Comparison of ENCODE assay signal across 27 mouse cellular contexts in the genomic region with DNA sequence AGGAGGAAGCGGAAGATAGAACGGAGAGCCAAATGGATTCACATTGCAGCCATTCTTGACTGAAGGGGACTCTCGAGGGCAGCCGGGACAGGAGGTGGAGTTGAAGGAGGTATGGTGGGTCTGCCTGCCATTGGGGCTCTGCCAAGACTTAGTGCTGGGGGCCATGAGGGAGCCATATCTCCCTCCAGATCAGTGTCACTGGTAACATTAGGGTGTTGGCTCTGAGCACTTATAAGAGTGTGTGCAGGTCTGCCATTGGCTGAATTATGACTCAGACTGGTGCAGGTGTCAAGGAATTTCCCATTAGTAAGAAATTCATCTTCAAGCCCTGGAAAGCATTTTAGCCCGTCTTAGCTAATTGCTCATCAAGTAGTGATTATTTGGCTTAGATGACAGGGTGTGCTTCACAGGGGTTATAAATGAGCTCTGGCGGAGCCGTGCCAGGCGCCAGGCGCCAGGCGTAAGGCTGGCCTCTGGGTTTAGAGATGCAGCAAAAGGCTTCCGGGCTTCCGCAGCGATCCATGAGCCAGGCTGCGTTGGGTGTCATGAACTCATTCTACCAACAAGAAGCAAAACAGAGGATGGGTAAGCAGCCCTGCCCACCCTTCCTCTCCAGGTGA.
A peak's percentile ranks its signal among the peaks of the same experiment; 100 is the strongest.
DNase-seq lines count a peak whose midpoint lies in the region; ATAC-seq and TF ChIP-seq lines count a peak whose summit lies in the region.
"Had no signal": no experiment of that assay in that cellular context is flagged by ENCODE, and none has a peak within 500 bp of the region (broad histone marks: within the 10 kb centered on the region; RNA-seq: fewer than 3 reads in every experiment).

No protein-coding gene starts in this region.

- no peaks in the 10 kb centered on the region for H3K4me1 ChIP-seq in forebrain, embryonic 13.5 days
- H3K4me1 ChIP-seq in forebrain, embryonic 10.5 days, result no peaks in the 10 kb centered on the region
- peaks cover 8% of the 10 kb centered on the region; the same call in 1 of the 2 replicates for H3K4me1 ChIP-seq in hindbrain, embryonic 15.5 days (replicated peaks)
- H3K4me1 ChIP-seq in hindbrain, embryonic 11.5 days (replicated peaks; ENCODE audit: control insufficient read depth, insufficient read depth, low read length), result no peaks in the 10 kb centered on the region
- H3K4me1 ChIP-seq in hindbrain, embryonic 16.5 days (ENCODE audit: control insufficient read depth, insufficient read depth, low read depth, low read length), result no peaks in the 10 kb centered on the region
- H3K4me1 ChIP-seq in stomach, postnatal 0 days (replicated peaks; ENCODE audit: control insufficient read depth, insufficient read depth), result no peaks in the 10 kb centered on the region
- H3K4me1 ChIP-seq: embryonic facial prominence, embryonic 13.5 days; heart, embryonic 10.5 days; heart, embryonic 15.5 days; liver, embryonic 12.5 days; midbrain, embryonic 12.5 days had no signal

- no peak for TF ChIP-seq EP300 in stomach, postnatal 0 days (optimal IDR thresholded peaks at IDR 0.05)

- ATAC-seq in forebrain, embryonic 13.5 days, result 0 out of 2 replicates have a peak, but pooled peaks have one; percentile 48
- no peak for ATAC-seq in hindbrain, embryonic 15.5 days (ENCODE audit: low FRiP score, low read depth)
- no peak for ATAC-seq in hindbrain, embryonic 11.5 days (ENCODE audit: low FRiP score)
- peak; percentile 70 for ATAC-seq in hindbrain, embryonic 16.5 days
- ATAC-seq in erythroblast, adult 5-6 weeks (replicated peaks; ENCODE audit: low FRiP score, poor library complexity, severe bottlenecking), result no peak
- ATAC-seq in stomach, postnatal 0 days (ENCODE audit: low FRiP score, low TSS enrichment), result no peak
- ATAC-seq: activated CD4-positive, CD25-positive, alpha-beta regulatory T cell, adult 4 months; intestine, postnatal 0 days; liver, embryonic 12.5 days; liver, postnatal 0 days had no signal

- H3K4me3 ChIP-seq in forebrain, embryonic 13.5 days, result no peak overlapping the region
- no peak overlapping the region for H3K4me3 ChIP-seq in forebrain, embryonic 10.5 days
- H3K4me3 ChIP-seq in hindbrain, embryonic 15.5 days, result no peak overlapping the region
- H3K4me3 ChIP-seq in hindbrain, embryonic 11.5 days (ENCODE audit: low read depth, low read length), result no peak overlapping the region
- no peak overlapping the region for H3K4me3 ChIP-seq in hindbrain, embryonic 16.5 days (ENCODE audit: low read length)
- no peak overlapping the region for H3K4me3 ChIP-seq in stomach, postnatal 0 days (ENCODE audit: low read depth, low read length)
- H3K4me3 ChIP-seq: embryonic facial prominence, embryonic 13.5 days; erythroblast, embryonic 14.5 days; heart, embryonic 10.5 days; heart, embryonic 15.5 days; liver, embryonic 12.5 days; megakaryocyte, embryonic 14.5 days; midbrain, embryonic 12.5 days had no signal

- no peak overlapping the region for H3K9ac ChIP-seq in forebrain, embryonic 13.5 days
- no peak overlapping the region for H3K9ac ChIP-seq in hindbrain, embryonic 15.5 days
- no peak overlapping the region for H3K9ac ChIP-seq in hindbrain, embryonic 11.5 days (ENCODE audit: low read depth, low read length)
- H3K9ac ChIP-seq in hindbrain, embryonic 16.5 days (ENCODE audit: low read depth, low read length), result no peak overlapping the region
- no peak overlapping the region for H3K9ac ChIP-seq in stomach, postnatal 0 days (ENCODE audit: low read length)
- H3K9ac ChIP-seq: embryonic facial prominence, embryonic 13.5 days; heart, embryonic 15.5 days; liver, embryonic 12.5 days; liver, postnatal 0 days; midbrain, embryonic 12.5 days had no signal

- DNase-seq in forebrain, embryonic 10.5 days (ENCODE audit: extremely low spot score, low spot score), result no peak
- no peak for DNase-seq in hindbrain, embryonic 11.5 days (ENCODE audit: low spot score)
- DNase-seq in brain, adult 2 months (ENCODE audit: low read depth, low spot score), result peak; percentile 50
- no peak for DNase-seq in stomach, postnatal 0 days (ENCODE audit: low spot score)
- DNase-seq: adrenal gland, adult 8-10 months; cerebellum, adult 11-12 months; cerebellum, adult 9-11 months; gastrocnemius, postnatal 25 days; heart, adult 11 months; kidney, adult 9 months; kidney, postnatal 10 days; liver, postnatal 0 days; lung, postnatal 4 days had no signal

- no peak for TF ChIP-seq CTCF in stomach, postnatal 0 days (IDR thresholded peaks at IDR 0.05; ENCODE audit: low read depth)

- H3K9me3 ChIP-seq in forebrain, embryonic 13.5 days (replicated peaks), result no peaks in the 10 kb centered on the region
- H3K9me3 ChIP-seq in forebrain, embryonic 10.5 days, result no peaks in the 10 kb centered on the region
- H3K9me3 ChIP-seq in hindbrain, embryonic 15.5 days, result no peaks in the 10 kb centered on the region
- no peaks in the 10 kb centered on the region for H3K9me3 ChIP-seq in hindbrain, embryonic 11.5 days (ENCODE audit: control insufficient read depth, low read length)
- no peaks in the 10 kb centered on the region for H3K9me3 ChIP-seq in hindbrain, embryonic 16.5 days (ENCODE audit: control insufficient read depth, low read length)
- no peaks in the 10 kb centered on the region for H3K9me3 ChIP-seq in stomach, postnatal 0 days (ENCODE audit: control insufficient read depth, low read length)
- H3K9me3 ChIP-seq: embryonic facial prominence, embryonic 13.5 days; heart, embryonic 10.5 days; heart, embryonic 15.5 days; liver, embryonic 12.5 days; midbrain, embryonic 12.5 days had no signal

- 83% methylated on average over 14 of the region's 14 CpGs for WGBS in forebrain, embryonic 13.5 days
- 93% methylated on average over 14 of the region's 14 CpGs for WGBS in forebrain, embryonic 10.5 days
- 74% methylated on average over 14 of the region's 14 CpGs for whole genome bisulfite sequencing in hindbrain, embryonic 15.5 days
- 93% methylated on average over 14 of the region's 14 CpGs for WGBS in hindbrain, embryonic 11.5 days
- WGBS in hindbrain, embryonic 16.5 days, result 77% methylated on average over 14 of the region's 14 CpGs
- WGBS in stomach, postnatal 0 days, result 60% methylated on average over 14 of the region's 14 CpGs

- H3K27ac ChIP-seq in forebrain, embryonic 13.5 days, result no peak overlapping the region
- no peak overlapping the region for H3K27ac ChIP-seq in forebrain, embryonic 10.5 days
- peak overlapping the region; percentile 18; the same call in 1 of the 2 replicates for H3K27ac ChIP-seq in hindbrain, embryonic 15.5 days (replicated peaks)
- no peak overlapping the region for H3K27ac ChIP-seq in hindbrain, embryonic 11.5 days (ENCODE audit: low read depth, low read length)
- H3K27ac ChIP-seq in hindbrain, embryonic 16.5 days (ENCODE audit: low read depth, low read length), result no peak overlapping the region
- no peak overlapping the region for H3K27ac ChIP-seq in stomach, postnatal 0 days (replicated peaks)
- H3K27ac ChIP-seq: embryonic facial prominence, embryonic 13.5 days; heart, embryonic 10.5 days; heart, embryonic 15.5 days; liver, embryonic 12.5 days; midbrain, embryonic 12.5 days had no signal

- H3K27me3 ChIP-seq in forebrain, embryonic 13.5 days, result no peaks in the 10 kb centered on the region
- H3K27me3 ChIP-seq in forebrain, embryonic 10.5 days (ENCODE audit: poor library complexity, severe bottlenecking), result no peaks in the 10 kb centered on the region
- no peaks in the 10 kb centered on the region for H3K27me3 ChIP-seq in hindbrain, embryonic 15.5 days
- no peaks in the 10 kb centered on the region for H3K27me3 ChIP-seq in hindbrain, embryonic 11.5 days (ENCODE audit: control insufficient read depth, insufficient read depth, low read length)
- no peaks in the 10 kb centered on the region for H3K27me3 ChIP-seq in hindbrain, embryonic 16.5 days (replicated peaks; ENCODE audit: control insufficient read depth, insufficient read depth, low read length)
- no peaks in the 10 kb centered on the region for H3K27me3 ChIP-seq in stomach, postnatal 0 days (ENCODE audit: control insufficient read depth, insufficient read depth, low read length)
- H3K27me3 ChIP-seq: CH12.LX; embryonic facial prominence, embryonic 13.5 days; liver, embryonic 12.5 days; midbrain, embryonic 12.5 days had no signal

- H3K4me2 ChIP-seq in forebrain, embryonic 13.5 days, result no peak overlapping the region
- H3K4me2 ChIP-seq in hindbrain, embryonic 15.5 days, result no peak overlapping the region
- no peak overlapping the region for H3K4me2 ChIP-seq in hindbrain, embryonic 11.5 days (replicated peaks; ENCODE audit: low read depth, low read length)
- no peak overlapping the region for H3K4me2 ChIP-seq in hindbrain, embryonic 16.5 days (ENCODE audit: low read length)
- no peak overlapping the region for H3K4me2 ChIP-seq in stomach, postnatal 0 days (replicated peaks; ENCODE audit: low read depth)
- H3K4me2 ChIP-seq: embryonic facial prominence, embryonic 13.5 days; heart, embryonic 15.5 days; liver, embryonic 12.5 days; midbrain, embryonic 12.5 days had no signal

- H3K36me3 ChIP-seq in forebrain, embryonic 13.5 days (ENCODE audit: poor library complexity, severe bottlenecking), result no peaks in the 10 kb centered on the region
- H3K36me3 ChIP-seq in forebrain, embryonic 10.5 days (replicated peaks), result no peaks in the 10 kb centered on the region
- 0 out of 2 replicates have a peak, but pooled peaks cover 4% of the 10 kb centered on the region for H3K36me3 ChIP-seq in hindbrain, embryonic 15.5 days
- H3K36me3 ChIP-seq in hindbrain, embryonic 11.5 days (ENCODE audit: control insufficient read depth, insufficient read depth, low read length), result no peaks in the 10 kb centered on the region
- H3K36me3 ChIP-seq in hindbrain, embryonic 16.5 days (ENCODE audit: control insufficient read depth, insufficient read depth, low read length), result no peaks in the 10 kb centered on the region
- H3K36me3 ChIP-seq in stomach, postnatal 0 days (ENCODE audit: control insufficient read depth, insufficient read depth, low read length), result no peaks in the 10 kb centered on the region
- H3K36me3 ChIP-seq: embryonic facial prominence, embryonic 13.5 days; heart, embryonic 10.5 days; heart, embryonic 15.5 days; liver, embryonic 12.5 days; midbrain, embryonic 12.5 days had no signal

Comparison
In these comparisons a context has a peak if more than half of its experiments do, and no peak if none do; other contexts are left out.
1. ATAC-seq: peak in forebrain, embryonic 13.5 days (single experiment) and hindbrain, embryonic 16.5 days (single experiment); none in hindbrain, embryonic 15.5 days (single experiment), hindbrain, embryonic 11.5 days (single experiment), erythroblast, adult 5-6 weeks (single experiment) and stomach, postnatal 0 days (single experiment).